14 mouse cellular contexts compared by ENCODE assay signal in the genomic region with DNA sequence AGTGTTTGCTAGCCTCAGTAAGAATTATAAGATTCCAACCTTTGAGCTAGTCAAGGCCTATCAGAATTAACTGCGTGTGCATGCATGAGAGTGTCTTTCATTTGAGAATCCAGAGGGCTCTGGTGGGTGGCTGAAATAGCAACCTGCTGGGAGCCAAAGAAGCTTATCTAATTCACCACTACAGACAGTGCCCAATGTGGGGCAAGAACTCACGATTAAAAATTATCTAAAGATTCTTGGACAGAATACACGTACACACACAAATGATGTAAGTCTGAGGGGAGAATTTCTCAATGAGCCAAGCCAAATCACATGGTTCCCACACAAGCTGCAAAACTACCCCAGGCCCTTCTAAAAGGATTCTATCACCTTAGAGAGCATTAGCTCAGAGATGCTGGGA. TPM values are rescaled to one million over a fixed set of nuclear protein-coding genes. Genes with fewer than 3 reads are reported as not detected.
"Had no signal": no experiment of that assay in that cellular context is flagged by ENCODE, and none has a peak within 500 bp of the region (broad histone marks: within the 10 kb centered on the region; RNA-seq: fewer than 3 reads in every experiment).

No protein-coding gene starts in this region.

- DNase-seq: kidney, adult 8-10 months; kidney, postnatal 36 days; left cerebral cortex, postnatal 4 days; lung, embryonic 14.5 days; lung, postnatal 10 days; lung, postnatal 4 days; right cerebral cortex, postnatal 14 days; thymus, postnatal 4 days had no signal

- H3K4me3 ChIP-seq: megakaryocyte, embryonic 14.5 days; midbrain, embryonic 12.5 days had no signal

- H3K9ac ChIP-seq: lung, embryonic 14.5 days; midbrain, embryonic 12.5 days had no signal

- H3K27ac ChIP-seq: midbrain, embryonic 12.5 days had no signal

- H3K4me2 ChIP-seq: lung, embryonic 14.5 days; midbrain, embryonic 12.5 days had no signal

- ATAC-seq: intestine, postnatal 0 days had no signal

- H3K9me3 ChIP-seq: megakaryocyte, embryonic 14.5 days; midbrain, embryonic 12.5 days had no signal

- H3K27me3 ChIP-seq: megakaryocyte, embryonic 14.5 days; midbrain, embryonic 12.5 days had no signal

- H3K4me1 ChIP-seq: midbrain, embryonic 12.5 days had no signal

RNA-seq across cellular contexts. Expression of a gene that starts 16.4 kb away (rescaled TPM):
- total RNA-seq: layer of hippocampus, adult 18-20 months; left cerebral cortex, adult 18-20 months; left cerebral cortex, postnatal 4 days had no signal
- polyA plus RNA-seq: intestine, postnatal 0 days; lung, embryonic 14.5 days; midbrain, postnatal 0 days had no signal
